Mouse (Mus musculus) kidney, embryonic 16.5 days (tissue): ENCODE results near the gene Sf3b4. TPM values are rescaled to one million over a fixed set of nuclear protein-coding genes. Genes with fewer than 3 reads are reported as not detected.

Source experiments
- ATAC-seq: fragments of 200-750 bp; cut with Nextera tagmentation; 2 replicates; pipeline ENCODE4 v1.8.0; 2017; ENCODE audit warnings: moderate TSS enrichment; ENCODE audit not compliant: low FRiP score, low TSS enrichment
- H3K27ac ChIP-seq: fragments of 300-500 bp; sonication (generic); 2 replicates; pipeline ENCODE4 v1.5.1; 2014; ENCODE audit warnings: low read length
- H3K27me3 ChIP-seq: fragments of 300-500 bp; sonication (generic); 2 replicates; pipeline ENCODE4 v1.6.1; 2014; ENCODE audit warnings: low read length, control low read depth, mixed read lengths; ENCODE audit not compliant: insufficient read depth
- H3K36me3 ChIP-seq: fragments of 300-500 bp; sonication (generic); 2 replicates; pipeline ENCODE4 v1.6.1; 2014; ENCODE audit warnings: low read length, control low read depth, mixed read lengths; ENCODE audit not compliant: insufficient read depth
- H3K4me1 ChIP-seq: fragments of 300-500 bp; sonication (generic); 2 replicates; pipeline ENCODE4 v1.6.1; 2014; ENCODE audit warnings: low read length, control low read depth, mixed read lengths; ENCODE audit not compliant: insufficient read depth
- H3K4me2 ChIP-seq: fragments of 300-500 bp; sonication (generic); replicated peaks from 2 replicates; pipeline ENCODE4 v1.6.1; 2014; ENCODE audit warnings: low read depth, low read length
- H3K4me3 ChIP-seq: fragments of 300-500 bp; sonication (generic); 2 replicates; pipeline ENCODE4 v1.5.1; 2014; ENCODE audit warnings: mild to moderate bottlenecking, low read length
- H3K9ac ChIP-seq: fragments of 300-500 bp; sonication (generic); replicated peaks from 2 replicates; pipeline ENCODE4 v1.6.1; 2014; ENCODE audit warnings: low read length
- H3K9me3 ChIP-seq: fragments of 300-500 bp; sonication (generic); 2 replicates; pipeline ENCODE4 v1.6.1; 2016; ENCODE audit warnings: low read length, control low read depth
- WGBS: fragments of 180-500 bp; shearing (Covaris S2); extraction: QIAGEN DNeasy Blood & Tissue Kit; methylation state at CpG from one replicate; pipeline ENCODE4 v1.1.7; 2014; 5-methylcytosine and 5-hydroxymethylcytosine counted together
- polyA plus RNA-seq: library from polyadenylated mRNA; unstranded; fragments of >200 nt; fragmentation: Nextera tagmentation; extraction: Ambion mirVana; gene quantifications from 2 replicates; pipeline ENCODE4 v1.2.1, GENCODE M21; 2015

Gene Sf3b4
- polyA plus RNA-seq, 1 experiment from 2014 or later = 186 TPM

DNA sequence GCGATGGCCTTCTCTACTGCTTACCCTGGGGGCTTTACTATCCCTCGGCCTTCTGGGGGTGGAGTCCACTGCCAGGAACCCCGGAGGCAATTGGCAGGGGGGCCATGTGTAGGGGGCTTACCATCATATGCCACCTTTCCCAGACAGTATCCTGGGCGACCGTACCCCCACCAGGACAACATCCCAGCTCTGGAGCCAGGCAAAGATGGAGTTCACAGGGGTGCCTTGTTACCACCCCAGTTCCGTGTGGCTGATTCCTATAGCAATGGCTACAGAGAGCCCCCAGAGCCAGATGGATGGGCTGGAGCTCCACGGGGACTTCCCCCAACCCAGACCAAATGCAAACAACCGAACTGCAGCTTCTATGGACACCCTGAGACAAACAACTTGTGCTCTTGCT lies 16.6 kb upstream of the Sf3b4 start:
- Histone ChIP-seq H3K4me3 (no peak overlapping the region), H3K9ac (no peak overlapping the region), H3K9me3 (no peaks in the 10 kb centered on the region), H3K27me3 (no peaks in the 10 kb centered on the region), H3K4me1 (peaks cover 9% of the 10 kb centered on the region), H3K27ac (no peak overlapping the region), H3K4me2 (no peak overlapping the region), H3K36me3 (peaks cover 43% of the 10 kb centered on the region)
- 80% methylated on average over 8 of the region's 8 CpGs for WGBS
- ATAC-seq = no peak

DNA sequence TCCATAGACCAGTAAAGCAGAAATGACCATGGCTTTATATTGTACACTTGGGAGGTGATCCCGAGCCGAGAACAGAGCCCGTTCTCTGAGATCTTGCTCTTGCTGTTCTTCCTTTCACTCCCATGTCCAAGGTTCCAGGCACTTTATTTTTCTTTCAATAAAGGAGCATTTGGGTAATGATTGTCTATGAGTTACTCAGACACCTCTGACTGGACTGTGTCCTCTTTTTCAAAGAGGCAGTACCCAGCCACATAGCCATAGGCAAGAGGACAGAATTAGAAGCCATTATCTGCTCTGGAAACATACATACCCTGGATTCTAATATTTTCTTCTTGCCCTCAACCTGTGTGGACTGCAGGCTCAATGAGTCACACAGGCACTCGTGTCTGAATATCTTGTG lies 12.3 kb upstream of the Sf3b4 start:
- H3K4me3 ChIP-seq = no peak overlapping the region
- 0 out of 2 replicates have a peak overlapping the region, but pooled peaks have one; percentile 79 for H3K9ac ChIP-seq
- peaks cover 26% of the 10 kb centered on the region for H3K4me1 ChIP-seq
- H3K27me3 ChIP-seq = no peaks in the 10 kb centered on the region
- H3K27ac ChIP-seq = peak overlapping the region; percentile 96
- H3K4me2 ChIP-seq = peak overlapping the region; percentile 83
- H3K9me3 ChIP-seq = no peaks in the 10 kb centered on the region
- peaks cover 16% of the 10 kb centered on the region for H3K36me3 ChIP-seq
- no peak for ATAC-seq
- WGBS = 71% methylated on average over 4 of the region's 4 CpGs

DNA sequence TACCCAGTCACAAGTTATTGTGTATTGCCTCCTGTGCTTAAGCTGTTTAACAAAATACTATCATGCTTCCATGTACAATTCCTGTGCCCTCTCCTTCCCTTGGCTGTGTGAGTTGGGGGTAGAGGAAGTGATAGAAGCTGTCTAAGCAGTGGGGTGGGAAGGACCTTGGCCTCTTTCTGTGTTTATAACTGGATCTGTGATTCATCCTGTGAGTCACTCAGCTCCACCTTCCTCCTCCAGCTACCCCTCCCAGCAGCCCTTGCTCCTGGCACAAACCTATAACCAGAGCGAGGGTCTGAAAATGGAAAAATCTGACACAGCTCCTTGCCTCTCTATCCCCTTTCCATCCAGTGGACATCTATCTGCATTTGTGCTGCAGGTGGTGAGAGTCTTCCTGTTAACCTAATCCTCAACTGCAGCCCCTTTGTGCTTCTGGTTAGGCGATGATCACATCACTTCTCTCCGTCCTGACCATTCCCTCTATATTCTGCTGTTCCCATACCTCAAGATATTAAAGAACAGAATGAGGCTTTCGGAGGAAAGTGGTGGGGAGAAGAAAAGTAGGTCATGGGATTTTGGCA lies 11.8 kb upstream of the Sf3b4 start:
- Histone ChIP-seq H3K4me3 (peak overlapping the region; percentile 73), H3K4me1 (peaks cover 26% of the 10 kb centered on the region), H3K9me3 (no peaks in the 10 kb centered on the region), H3K36me3 (peaks cover 15% of the 10 kb centered on the region), H3K27ac (peak overlapping the region; percentile 96), H3K9ac (peak overlapping the region; percentile 79), H3K27me3 (no peaks in the 10 kb centered on the region), H3K4me2 (peak overlapping the region; percentile 83)
- ATAC-seq = peak; percentile 70
- 43% methylated on average over 4 of the region's 4 CpGs for WGBS

DNA sequence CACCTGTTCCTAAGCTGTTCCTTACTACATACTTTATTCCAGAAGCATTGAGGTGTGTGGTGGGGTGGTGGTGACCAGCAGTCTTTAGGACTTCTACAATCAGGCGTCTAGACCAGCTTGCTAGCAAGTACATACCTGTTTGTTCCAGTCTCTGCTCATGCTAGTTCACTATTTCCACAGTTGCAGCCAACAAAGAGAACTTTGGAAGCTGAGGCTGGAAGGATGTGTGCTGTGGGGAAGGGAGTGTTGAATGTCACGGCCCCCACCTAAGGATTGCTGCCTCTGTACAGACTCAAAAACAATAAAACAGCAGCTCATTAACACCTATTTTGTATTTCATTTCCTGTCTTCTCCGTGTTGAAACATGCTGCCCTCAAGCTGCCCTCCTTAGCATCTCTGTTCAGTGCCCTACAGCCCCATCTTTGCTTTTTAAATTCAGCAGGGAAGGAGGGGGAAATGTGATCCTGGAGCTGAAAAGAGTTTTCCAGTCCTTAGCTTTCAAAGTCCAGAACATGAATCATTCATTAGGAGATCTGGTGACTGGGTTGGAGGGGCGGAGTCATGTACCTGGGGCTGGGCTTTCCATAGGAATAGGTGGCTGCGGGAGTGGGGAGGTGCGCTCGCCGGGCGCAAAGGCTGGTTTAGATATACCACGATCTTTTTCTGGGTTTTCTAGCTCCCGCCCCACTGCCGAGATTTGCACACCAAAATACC lies 11.2 kb upstream of the Sf3b4 start:
- ATAC-seq = peak; percentile 84
- WGBS = under 1% methylated on average over 12 of the region's 12 CpGs
- no peaks in the 10 kb centered on the region for H3K27me3 ChIP-seq
- H3K4me3 ChIP-seq = peak overlapping the region; percentile 73
- H3K27ac ChIP-seq = peak overlapping the region; percentile 96
- H3K4me2 ChIP-seq = peak overlapping the region; percentile 83
- H3K9me3 ChIP-seq = no peaks in the 10 kb centered on the region
- H3K4me1 ChIP-seq = peaks cover 26% of the 10 kb centered on the region
- H3K36me3 ChIP-seq = peaks cover 11% of the 10 kb centered on the region; the same call in 1 of the 2 replicates
- H3K9ac ChIP-seq = peak overlapping the region; percentile 79

- Histone ChIP-seq H3K9me3 (no peaks in the 10 kb centered on the region), H3K36me3 (peaks cover 11% of the 10 kb centered on the region; the same call in 1 of the 2 replicates), H3K4me3 (peak within 1 kb of the TSS; percentile 73), H3K4me1 (peaks cover 26% of the 10 kb centered on the region), H3K27me3 (no peaks in the 10 kb centered on the region), H3K9ac (peak within 1 kb of the TSS; percentile 79), H3K4me2 (peak within 1 kb of the TSS; percentile 83), H3K27ac (peak within 1 kb of the TSS; percentile 96)
- WGBS = 4% methylated on average over 16 of the region's 16 CpGs
- ATAC-seq = peak; percentile 52; the same call in 1 of the 2 replicates
Measured at GRCm38 (mm10) chr3:96161869-96162840, 10.0 kb upstream of the Sf3b4 start, which contains the start of gene Mtmr11. Gene Mtmr11, plus strand, starts transcription at chr3:96162004.

GRCm38 (mm10) chr3:96163040-96163439 lies 9.1 kb upstream of the Sf3b4 start:
- peak overlapping the region; percentile 96; the same call in 1 of the 2 replicates for H3K27ac ChIP-seq
- WGBS = 90% methylated on average over 6 of the region's 6 CpGs
- H3K4me3 ChIP-seq = peak overlapping the region; percentile 73
- H3K4me2 ChIP-seq = peak overlapping the region; percentile 83
- no peaks in the 10 kb centered on the region for H3K9me3 ChIP-seq
- peaks cover 26% of the 10 kb centered on the region for H3K4me1 ChIP-seq
- no peaks in the 10 kb centered on the region for H3K27me3 ChIP-seq
- ATAC-seq = no peak
- H3K9ac ChIP-seq = peak overlapping the region; percentile 79; the same call in 1 of the 2 replicates
- H3K36me3 ChIP-seq = peaks cover 11% of the 10 kb centered on the region; the same call in 1 of the 2 replicates

- peaks cover 18% of the 10 kb centered on the region; the same call in 1 of the 2 replicates for H3K36me3 ChIP-seq
- WGBS = 68% methylated on average over 12 of the region's 12 CpGs
- no peak overlapping the region for H3K27ac ChIP-seq
- no peak overlapping the region for H3K4me2 ChIP-seq
- no peaks in the 10 kb centered on the region for H3K27me3 ChIP-seq
- peaks cover 17% of the 10 kb centered on the region for H3K4me1 ChIP-seq
- no peak overlapping the region for H3K4me3 ChIP-seq
- no peak overlapping the region for H3K9ac ChIP-seq
- no peaks in the 10 kb centered on the region for H3K9me3 ChIP-seq
- no peak for ATAC-seq
Measured at GRCm38 (mm10) chr3:96168466-96169158, 3.5 kb upstream of the Sf3b4 start.

DNA sequence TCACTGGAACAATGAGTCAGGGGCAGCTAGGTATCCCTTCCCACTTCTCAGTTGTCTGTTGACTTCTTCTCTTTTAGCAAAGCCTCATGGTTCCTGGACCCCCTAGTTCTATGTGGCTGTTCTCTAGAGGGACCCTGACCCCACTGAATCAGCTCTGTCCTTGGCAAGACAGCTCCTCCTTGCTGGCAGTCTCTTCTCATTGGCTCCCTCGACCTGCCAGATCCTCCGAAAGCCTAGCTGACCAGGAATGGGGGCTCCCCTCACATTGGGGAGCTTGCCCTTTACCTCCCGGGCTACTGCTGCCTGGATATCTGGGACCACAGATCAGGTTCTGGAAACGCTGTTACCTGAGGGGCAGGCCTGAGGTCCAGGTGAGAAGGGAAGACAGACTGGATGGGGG lies 1.9 kb upstream of the Sf3b4 start:
- no peak overlapping the region for H3K4me3 ChIP-seq
- H3K9me3 ChIP-seq = no peaks in the 10 kb centered on the region
- WGBS = 92% methylated on average over 4 of the region's 4 CpGs
- H3K4me1 ChIP-seq = peaks cover 27% of the 10 kb centered on the region
- peak overlapping the region; percentile 98 for H3K27ac ChIP-seq
- H3K27me3 ChIP-seq = no peaks in the 10 kb centered on the region
- H3K9ac ChIP-seq = 0 out of 2 replicates have a peak overlapping the region, but pooled peaks have one; percentile 10
- H3K36me3 ChIP-seq = peaks cover 21% of the 10 kb centered on the region
- no peak for ATAC-seq
- H3K4me2 ChIP-seq = no peak overlapping the region

- peak overlapping the region; percentile 75 for H3K4me2 ChIP-seq
- peaks cover 27% of the 10 kb centered on the region for H3K4me1 ChIP-seq
- H3K36me3 ChIP-seq = peaks cover 27% of the 10 kb centered on the region
- peak overlapping the region; percentile 93 for H3K9ac ChIP-seq
- WGBS = 56% methylated on average over 10 of the region's 10 CpGs
- H3K27ac ChIP-seq = peak overlapping the region; percentile 98
- H3K9me3 ChIP-seq = no peaks in the 10 kb centered on the region
- ATAC-seq = no peak
- peak overlapping the region; percentile 89 for H3K4me3 ChIP-seq
- no peaks in the 10 kb centered on the region for H3K27me3 ChIP-seq
Measured at GRCm38 (mm10) chr3:96170976-96171545, 1.1 kb upstream of the Sf3b4 start.
